Mouse (Mus musculus): Measurements from ENCODE around the gene Fam78a.

Gene Fam78a

GRCm38 (mm10) chr2:32095351-32096121, 10.9 kb upstream of the Fam78a start, which contains the start of gene Plpp7:
Gene Plpp7, plus strand, starts transcription at chr2:32095528.
- DNase-seq = peak; percentile 69

- no peak for DNase-seq
Observed at GRCm38 (mm10) chr2:32094001-32094707, 9.5 kb upstream of the Fam78a start.

GRCm38 (mm10) chr2:32091956-32092355, 7.3 kb upstream of the Fam78a start:
- DNase-seq = no peak

GRCm38 (mm10) chr2:32090145-32090544, 5.5 kb upstream of the Fam78a start:
- no peak for DNase-seq

GRCm38 (mm10) chr2:32089606-32090005, 4.9 kb upstream of the Fam78a start:
- no peak for DNase-seq

- DNase-seq = peak; percentile 55
Observed at GRCm38 (mm10) chr2:32088372-32088981, 3.8 kb upstream of the Fam78a start.

- DNase-seq = no peak
Observed at GRCm38 (mm10) chr2:32087606-32088005, 2.9 kb upstream of the Fam78a start.

GRCm38 (mm10) chr2:32085231-32085630, 574 bp upstream of the Fam78a start:
- DNase-seq = no peak

- no peak for DNase-seq
Observed at GRCm38 (mm10) chr2:32084872-32085199, 179 bp upstream of the Fam78a start.

GRCm38 (mm10) chr2:32083159-32084011, 1.3 kb downstream of the Fam78a start:
- DNase-seq = peak; percentile 15

- DNase-seq = no peak
Observed at GRCm38 (mm10) chr2:32082229-32082628, 2.4 kb downstream of the Fam78a start.

- no peak for DNase-seq
Observed at GRCm38 (mm10) chr2:32081296-32081929, 3.2 kb downstream of the Fam78a start.

- no peak for DNase-seq
Observed at GRCm38 (mm10) chr2:32080681-32081080, 4.0 kb downstream of the Fam78a start.

- no peak for DNase-seq
Observed at GRCm38 (mm10) chr2:32079191-32079725, 5.4 kb downstream of the Fam78a start.

GRCm38 (mm10) chr2:32078522-32078921, 6.1 kb downstream of the Fam78a start:
- no peak for DNase-seq

- no peak for DNase-seq
Observed at GRCm38 (mm10) chr2:32077744-32078143, 6.9 kb downstream of the Fam78a start.

GRCm38 (mm10) chr2:32075368-32075767, 9.3 kb downstream of the Fam78a start:
- no peak for DNase-seq

GRCm38 (mm10) chr2:32074404-32074803, 10.3 kb downstream of the Fam78a start:
- DNase-seq = peak; percentile 32

GRCm38 (mm10) chr2:32070747-32071146, 13.9 kb downstream of the Fam78a start:
- DNase-seq = no peak

- DNase-seq = no peak
Observed at GRCm38 (mm10) chr2:32068811-32069607, 15.6 kb downstream of the Fam78a start.

- no peak for DNase-seq
Observed at GRCm38 (mm10) chr2:32066005-32066404, 18.7 kb downstream of the Fam78a start.

Data from right cerebral cortex, postnatal 4 days (tissue).